Mouse (Mus musculus): ENCODE results near the gene Rtraf. TPM values are rescaled to one million over a fixed set of nuclear protein-coding genes. Genes with fewer than 3 reads are reported as not detected.
A peak's percentile ranks its signal among the peaks of the same experiment; 100 is the strongest.
"Not testable (repeated sequence)": the region's sequence is repeated elsewhere in the genome, so short reads cannot be mapped to it uniquely, and the experiment has no call there.

The Rtraf gene
- total RNA-seq (2021), result 10 to 100 TPM; 84.3 to 88.5 TPM
- long read RNA-seq, experiment 1, transcript Rtraf-201 (8 exons, 1,562 nt), result major isoform, 146 of 252 reads
- long read RNA-seq, experiment 1, partial matches to known transcripts, result 0 of 252 reads
- long read RNA-seq, experiment 1, other reads (novel, unspliced or antisense), result 106 of 252 reads
- long read RNA-seq, experiment 2, transcript Rtraf-201 (8 exons, 1,562 nt), result major isoform, 115 of 218 reads
- long read RNA-seq, experiment 2, partial matches to known transcripts, result 1 of 218 reads
- long read RNA-seq, experiment 2, other reads (novel, unspliced or antisense), result 102 of 218 reads

DNA sequence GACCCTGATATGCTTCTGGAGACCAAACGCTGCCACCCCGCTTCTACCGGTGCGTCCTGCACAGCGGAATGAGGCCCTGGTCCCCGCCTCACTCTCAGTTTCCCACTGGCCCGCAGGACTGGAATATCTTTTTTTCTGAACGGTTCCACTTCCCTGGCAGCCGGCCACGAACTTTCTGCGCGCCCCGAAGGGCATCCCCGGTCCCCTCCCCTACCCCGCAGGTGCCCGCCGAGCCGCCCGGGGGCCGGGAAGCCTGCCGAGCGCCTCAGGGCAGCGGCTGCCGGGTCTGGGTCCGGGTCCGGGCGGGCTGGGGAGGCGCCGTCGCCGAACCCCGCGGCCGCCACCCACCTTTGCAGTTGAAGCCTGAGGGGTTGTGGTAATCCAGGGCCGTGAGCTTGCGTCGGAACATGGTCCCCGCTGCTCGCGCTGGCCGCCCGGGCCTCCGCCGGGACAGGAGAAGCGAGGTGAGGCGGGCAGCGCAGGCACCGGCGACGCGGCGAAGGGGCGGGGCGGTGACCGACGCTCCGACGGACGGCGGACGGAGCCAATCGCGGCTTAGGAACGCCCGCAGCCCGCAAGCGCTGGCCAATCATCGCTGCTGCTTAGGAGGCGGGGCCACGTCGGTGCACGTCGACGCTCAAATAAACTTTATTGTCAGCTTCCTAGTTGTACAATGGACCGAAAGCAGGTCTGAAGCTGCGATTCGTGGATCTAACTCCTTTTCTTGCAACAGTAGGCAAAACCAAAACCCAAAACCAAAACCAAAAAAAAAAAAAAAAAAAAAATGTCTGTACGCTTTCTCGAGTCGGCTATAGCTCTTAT is at the start of gene Rtraf:
Gene Rtraf (minus strand): TSS at position 504 of the 822 bp plus-strand sequence.
- peak; percentile 93 for DNase-seq (ENCODE audit: low spot score)

DNA sequence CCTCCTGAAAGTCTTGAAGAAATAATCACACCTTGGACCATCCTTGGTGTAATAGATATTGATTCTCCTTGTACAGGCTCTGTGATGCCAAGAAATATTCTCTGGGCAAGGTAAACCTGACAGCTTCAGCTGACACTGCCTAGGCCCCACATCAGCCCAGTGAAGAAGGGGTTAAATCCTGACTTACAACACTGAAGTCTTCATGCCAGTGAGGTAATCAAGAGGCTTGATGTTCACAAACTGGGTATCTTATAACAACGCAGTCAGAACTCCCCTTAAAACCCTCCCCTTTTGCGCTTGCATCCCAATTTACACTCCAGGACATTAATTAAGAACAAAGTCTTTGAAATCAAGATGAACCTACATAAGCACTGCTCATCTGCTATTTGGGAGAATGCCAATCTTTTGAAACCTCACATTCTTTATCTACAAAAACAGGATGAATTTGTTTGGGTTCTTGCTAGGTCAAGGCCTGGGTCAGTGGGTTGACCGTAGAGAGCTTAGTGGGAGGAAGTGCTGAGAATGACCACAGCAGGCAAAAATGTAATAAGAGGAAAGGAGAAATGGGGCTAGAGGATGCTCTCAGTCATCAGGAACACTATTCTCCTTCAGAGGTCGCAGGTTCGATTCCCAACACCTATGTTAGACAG is 43.8 kb upstream of the Rtraf start:
- DNase-seq (ENCODE audit: low spot score), result no peak

DNA sequence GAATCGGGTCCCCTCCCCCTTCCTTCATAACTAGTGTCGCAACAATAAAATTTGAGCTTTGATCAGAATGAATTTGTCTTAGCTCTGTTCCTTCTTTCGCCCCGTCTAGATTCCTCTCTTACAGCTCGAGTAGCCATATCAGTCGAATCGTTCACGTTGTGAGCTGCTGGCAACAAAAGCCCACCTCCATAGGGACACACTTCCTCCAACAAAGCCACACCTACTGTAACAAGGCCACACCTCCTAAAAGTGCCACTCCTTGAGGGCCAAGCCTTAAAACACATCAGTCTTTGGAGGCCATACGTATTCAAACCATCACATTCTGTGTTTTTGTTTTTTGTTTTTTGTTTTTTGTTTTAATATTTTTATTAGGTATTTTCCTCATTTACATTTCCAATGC is 41.5 kb upstream of the Rtraf start:
- not testable (repeated sequence) for DNase-seq (ENCODE audit: low spot score)

DNA sequence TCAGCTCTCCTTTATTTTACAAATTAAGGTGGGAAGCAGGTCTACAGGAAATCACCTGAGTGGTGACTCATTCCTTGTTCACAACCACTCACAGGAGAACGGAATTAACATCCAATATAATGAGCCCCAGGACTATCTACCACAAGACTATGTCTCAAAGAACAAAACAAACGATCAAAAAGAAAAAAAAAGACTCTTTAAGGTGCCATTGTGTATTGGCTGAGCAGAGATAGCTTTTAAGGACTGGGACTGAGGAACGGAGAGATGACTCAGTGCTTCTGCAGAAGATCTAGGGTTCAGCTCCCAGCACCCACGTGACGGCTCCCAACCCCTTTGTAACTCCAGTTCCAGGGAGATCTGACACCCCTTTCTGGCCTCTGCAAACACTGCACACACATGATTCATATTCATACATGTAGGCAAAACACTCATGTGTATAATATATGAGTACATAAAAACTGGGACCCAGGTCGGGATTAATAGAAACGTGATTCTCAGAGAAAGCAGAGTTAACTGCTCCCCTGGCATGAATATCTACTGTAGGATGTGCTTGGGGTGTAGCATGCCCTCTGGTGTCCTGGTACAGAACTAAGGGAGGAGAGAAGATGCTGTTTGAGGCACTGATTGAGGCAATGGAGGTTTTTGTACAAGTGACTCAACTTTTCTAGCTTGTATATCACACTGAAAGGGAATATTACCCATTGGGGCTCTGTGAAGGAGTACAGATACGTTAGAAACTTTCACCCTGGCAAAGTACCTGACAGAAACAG is 37.9 kb upstream of the Rtraf start:
- DNase-seq (ENCODE audit: low spot score), result no peak

DNA sequence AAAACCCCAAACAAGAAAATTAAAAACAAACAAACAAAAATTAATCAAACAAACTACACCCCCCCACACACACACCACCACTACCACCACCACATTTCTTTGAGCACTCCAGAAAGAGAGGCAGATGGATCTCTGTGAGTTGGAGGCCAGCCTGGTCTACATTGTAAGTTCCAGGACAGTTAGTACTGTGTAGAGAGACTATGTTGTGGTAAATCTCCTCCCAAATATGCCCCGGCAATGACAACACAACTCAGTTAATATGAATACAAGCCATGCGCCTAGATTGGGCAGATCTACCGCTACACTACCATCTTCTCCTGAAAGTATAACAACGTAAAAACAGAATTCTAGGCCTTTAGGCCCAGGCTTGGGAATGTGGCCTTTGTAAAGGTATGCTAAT is 36.7 kb upstream of the Rtraf start:
- DNase-seq (ENCODE audit: low spot score), result no peak

DNA sequence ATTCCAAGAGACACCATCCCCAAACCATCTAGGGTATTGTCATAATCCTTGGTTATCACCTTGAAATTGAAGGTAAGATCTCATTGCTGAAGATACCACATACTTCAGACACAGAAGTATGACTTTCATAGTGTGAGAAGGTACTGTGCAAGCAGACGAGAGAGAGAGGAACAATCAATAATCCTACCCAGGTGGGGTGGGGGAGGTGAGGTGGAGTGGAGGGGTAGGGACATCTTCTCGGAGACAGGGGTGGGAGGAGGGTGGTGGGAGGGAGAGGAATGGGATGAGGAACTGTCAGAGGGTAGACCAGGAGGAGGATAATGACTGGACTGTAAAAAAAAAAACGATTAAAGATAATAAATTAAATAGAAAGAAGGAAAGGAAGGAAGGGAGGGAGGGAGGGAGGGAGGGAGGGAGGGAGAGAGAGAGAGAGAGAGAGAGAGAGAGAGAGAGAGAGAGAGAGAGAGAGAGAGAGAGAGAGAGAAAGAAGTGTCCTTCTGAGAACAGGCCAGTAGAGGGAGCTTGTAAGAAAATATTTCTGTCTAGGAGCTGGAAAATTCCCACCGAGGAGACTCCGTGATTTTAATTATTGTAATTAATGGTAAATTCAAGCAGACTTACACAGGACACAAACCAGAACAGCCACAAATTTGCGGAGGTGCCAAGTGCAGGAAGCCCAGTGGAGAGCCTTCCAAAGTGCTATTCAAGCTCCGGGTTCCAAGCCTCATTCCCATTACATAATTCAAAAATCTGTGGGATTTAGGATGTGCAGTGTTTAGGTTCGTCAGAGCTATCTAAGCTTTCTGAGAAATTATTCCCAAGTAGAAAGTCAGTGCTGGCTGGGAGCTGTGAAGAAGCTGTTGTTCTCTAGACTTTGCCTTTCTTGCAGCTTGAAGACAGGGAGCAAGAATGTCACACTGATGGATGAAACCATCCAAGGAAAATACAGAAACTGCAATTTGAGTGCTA is 35.5 kb upstream of the Rtraf start:
- no peak for DNase-seq (ENCODE audit: low spot score)

DNA sequence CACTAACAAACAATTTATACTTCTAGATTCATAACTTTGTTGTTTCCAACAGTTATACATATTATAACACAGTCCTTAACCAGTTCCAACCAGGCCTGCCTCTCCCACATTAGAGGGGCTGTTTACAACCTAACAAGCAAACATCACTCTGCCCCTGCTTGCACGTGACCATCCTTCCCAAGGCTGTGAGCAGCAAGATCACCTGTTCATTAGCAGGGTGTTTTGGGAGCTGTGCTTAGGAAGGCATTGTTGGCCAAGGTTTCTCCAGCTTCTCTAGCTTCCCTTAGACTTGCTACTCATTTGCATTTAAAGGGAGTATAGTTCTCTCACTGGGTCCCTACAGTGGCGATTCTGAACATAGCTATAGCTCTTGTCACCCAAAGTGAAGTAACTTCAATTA is 34.7 kb upstream of the Rtraf start:
- no peak for DNase-seq (ENCODE audit: low spot score)

DNA sequence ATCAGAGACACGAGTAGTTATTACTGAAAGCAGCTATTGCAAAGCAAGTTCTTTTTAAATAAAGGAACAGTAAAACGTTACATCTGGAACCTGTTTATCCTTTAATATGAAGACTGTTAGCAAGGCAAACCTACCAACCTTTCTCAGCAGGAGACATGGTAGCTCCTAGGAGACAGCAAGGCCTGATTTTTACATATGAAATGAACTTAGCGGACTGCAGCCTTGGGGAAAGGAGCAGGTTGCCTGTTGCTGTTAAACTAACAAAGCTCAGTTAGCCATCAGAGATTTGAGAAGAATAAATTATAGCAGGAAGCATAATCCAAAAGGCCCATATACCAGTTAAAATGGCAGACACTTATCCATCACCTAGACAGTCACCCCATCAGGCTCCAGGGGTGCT is 29.8 kb upstream of the Rtraf start:
- DNase-seq (ENCODE audit: low spot score), result no peak

DNA sequence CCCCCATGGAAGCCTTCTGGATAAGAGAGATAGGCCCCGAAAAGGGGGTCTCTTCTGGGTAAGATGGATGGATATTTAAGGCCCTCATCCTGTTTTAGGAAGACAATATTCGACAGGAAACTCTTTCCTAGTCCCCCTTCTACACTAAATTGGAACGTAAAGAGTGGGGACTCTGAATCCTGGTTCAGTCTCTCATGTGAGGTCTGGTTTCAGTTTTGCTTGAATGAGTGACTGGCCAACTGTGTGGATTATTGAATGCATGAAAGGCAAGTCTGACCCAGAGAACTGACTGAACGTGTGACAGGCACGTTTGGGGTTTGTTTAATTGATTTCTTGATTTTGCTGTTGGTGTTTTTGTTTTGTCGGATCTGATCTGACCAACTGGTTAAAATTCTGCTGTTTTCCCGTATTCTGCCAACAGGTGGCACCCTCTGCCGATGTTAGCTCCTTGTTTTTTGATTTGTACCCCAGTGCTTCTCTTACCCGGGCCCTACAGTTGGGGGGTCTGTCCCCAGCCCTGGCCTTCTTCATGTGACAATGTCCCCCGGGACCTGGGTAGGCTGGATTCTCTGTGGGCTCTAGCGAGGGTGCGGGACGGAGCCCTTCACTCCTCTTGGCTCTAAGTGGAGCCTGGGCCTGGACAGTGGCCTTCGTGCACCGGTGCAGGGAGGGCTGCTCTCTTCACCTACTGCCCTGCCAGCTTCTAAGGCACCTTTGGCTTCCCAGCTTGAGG is 16.1 kb upstream of the Rtraf start:
- peak; percentile 31 for DNase-seq (ENCODE audit: low spot score)

DNA sequence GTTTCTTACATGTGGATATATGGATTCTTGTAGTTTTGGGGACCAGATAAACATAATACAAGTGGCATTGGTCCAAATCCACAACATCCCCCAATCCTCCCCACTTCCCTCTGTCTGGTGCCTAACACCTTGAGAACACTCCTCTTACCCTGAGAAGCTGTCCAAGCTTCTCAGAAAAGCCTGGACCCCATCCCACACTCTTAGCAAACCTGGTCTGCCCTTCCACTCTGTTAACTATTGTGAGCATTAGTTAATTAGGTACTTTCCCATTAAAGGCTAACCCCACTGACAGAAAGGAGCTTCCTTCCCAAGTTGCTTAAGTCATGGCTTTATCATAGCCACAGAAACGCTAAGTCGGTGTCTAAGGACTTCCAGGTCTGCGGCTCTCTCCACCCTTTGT is 12.7 kb upstream of the Rtraf start:
- DNase-seq (ENCODE audit: low spot score), result no peak

DNA sequence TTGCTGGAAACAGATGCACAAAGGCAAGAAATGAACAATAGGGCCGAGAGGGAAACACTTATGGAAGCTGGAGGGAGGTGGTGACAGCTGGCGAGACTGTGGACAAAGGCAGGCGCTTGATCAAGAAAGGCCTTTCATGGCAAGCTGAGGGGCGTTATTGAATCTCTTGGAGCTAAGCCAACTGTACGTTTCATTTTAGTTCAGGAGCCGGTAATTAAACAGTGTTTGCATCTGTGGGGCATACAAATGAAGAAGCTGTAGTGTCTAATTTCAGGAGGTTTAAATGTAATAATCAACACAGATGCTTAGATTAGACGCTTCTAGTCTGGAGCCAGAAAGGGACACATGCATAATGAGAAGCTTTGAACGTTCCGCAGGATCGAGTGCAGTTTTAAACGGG is 1.9 kb upstream of the Rtraf start:
- no peak for DNase-seq (ENCODE audit: low spot score)

DNA sequence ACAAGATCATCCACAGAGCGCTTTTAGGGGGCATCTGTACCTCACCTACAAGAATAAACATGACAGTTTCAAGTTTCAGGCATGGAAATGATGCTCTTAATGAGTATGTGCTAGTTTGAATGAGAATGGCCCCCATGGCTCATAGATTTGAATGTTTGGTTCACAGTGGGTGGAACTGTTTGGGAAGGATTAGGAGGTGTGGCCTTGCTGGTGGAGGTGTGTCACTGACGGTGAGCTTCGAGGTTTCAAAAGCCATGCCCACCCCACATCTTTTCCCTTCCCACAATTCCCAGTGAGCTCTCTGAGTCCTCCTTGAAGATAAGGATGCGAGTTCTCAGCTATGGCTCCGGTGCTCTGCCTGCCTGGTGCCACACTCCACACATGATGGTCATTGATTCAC is 1.9 kb downstream of the Rtraf start:
- DNase-seq (ENCODE audit: low spot score), result no peak

DNA sequence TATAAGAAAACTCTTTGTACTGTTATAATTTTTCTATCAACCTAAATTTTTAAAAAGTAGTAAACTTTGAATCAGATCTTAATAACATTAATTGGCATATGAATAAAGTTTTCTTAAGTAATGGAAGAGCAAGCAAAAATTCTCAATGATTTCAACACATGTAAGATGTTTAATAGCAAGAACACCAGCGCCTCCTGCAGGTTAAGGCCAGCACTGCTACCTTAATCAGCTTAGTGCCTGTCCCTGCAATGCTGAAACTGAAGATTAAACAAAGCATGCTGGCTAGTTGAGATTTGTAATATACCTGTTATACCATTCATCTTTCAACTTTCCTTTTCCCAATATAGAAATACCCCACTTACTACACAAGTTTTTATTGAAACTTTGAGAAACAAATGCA is 5.7 kb downstream of the Rtraf start:
- peak; percentile 76 for DNase-seq (ENCODE audit: low spot score)

DNA sequence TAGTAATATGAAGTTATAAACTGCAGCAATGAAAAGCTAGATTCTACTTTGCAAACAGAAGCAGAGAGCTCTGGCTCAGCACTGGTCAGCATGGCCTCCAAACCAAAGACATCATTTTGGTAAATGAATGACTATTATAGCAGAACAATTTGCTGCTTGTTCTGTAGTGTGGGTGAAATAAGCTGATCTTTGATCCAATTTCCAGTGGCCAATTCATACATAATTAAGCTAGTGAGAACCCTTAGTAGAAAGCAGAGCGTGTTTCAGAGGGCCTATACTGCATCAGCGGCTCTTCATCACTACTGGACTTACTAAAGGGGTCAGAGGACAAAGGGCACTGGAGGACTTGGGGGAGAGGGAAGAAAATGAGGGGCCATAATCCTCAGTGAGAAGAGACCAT is 10.6 kb downstream of the Rtraf start:
- DNase-seq (ENCODE audit: low spot score), result no peak

DNA sequence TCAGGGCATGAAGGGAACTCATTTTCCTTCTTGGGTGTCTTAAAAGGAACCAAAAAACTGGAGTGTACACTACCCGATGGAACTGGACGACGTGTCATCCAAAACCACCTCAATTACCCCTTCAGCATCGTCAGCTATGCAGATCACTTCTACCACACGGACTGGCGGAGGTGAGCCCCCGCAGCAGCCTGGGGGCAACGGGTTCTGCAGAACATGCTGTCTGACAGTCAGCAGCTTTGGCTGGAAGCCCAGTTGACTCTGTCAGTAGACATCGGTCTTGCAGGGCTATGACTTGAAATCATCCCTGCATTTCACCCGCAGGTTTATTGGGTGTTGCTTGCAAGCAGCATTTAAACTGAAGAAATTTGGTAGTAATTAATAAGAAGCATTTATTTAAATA is 13.7 kb downstream of the Rtraf start:
- DNase-seq (ENCODE audit: low spot score), result no peak

DNA sequence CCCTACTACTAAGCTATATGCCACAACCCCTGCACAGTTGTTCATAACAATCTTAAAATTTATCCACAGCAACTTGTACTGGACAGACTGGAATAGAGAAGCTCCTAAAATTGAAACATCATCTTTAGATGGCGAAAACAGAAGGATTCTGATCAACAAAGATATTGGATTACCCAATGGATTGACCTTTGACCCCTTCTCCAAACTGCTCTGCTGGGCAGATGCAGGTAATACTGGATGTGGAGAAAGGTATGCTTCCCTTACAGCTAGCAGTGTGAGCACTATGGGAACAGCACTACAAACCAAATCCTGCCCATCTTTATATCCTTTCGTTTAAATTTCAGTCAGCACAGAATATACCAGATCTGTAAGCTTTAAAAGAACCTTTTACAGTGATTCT is 15.8 kb downstream of the Rtraf start:
- no peak for DNase-seq (ENCODE audit: low spot score)

DNA sequence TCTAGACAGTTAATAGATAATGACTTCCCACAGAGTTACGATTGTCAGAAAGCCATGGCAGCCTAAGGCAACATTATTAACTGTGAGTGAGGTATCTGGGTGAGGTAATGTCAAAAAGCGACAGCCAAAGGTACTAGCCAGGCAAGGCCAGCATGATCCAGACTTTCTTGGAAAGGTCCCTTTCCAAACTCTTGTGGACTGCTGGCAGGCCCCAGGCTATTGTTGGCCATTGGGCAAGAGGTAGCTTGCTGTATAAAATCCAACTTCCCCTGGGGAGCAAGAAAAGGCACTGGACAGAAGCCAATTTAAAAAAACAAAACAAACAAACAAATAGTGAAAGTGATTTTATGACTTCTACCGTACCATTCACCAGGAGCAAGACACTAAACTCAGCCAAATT is 16.3 kb downstream of the Rtraf start:
- DNase-seq (ENCODE audit: low spot score), result no peak

DNA sequence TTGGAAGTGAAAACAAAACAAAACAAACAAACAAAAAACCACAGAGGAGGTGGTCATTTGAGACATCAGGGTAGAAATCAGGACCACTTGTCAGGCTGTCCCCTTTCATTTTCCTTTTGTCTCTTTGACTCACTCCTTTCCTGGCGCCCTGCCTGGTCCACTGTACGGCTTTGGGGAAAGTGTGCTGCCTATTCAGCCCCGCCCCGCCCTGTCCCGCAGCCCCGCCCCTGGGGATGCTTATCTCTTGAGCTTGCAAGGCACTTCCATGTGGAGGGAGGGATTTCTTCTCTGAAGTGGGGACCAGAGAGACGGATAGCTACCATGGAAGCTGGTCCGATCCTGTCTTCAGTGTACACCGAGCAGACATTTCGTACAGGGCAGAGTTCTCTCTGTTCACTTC is 20.0 kb downstream of the Rtraf start:
- DNase-seq (ENCODE audit: low spot score), result no peak

DNA sequence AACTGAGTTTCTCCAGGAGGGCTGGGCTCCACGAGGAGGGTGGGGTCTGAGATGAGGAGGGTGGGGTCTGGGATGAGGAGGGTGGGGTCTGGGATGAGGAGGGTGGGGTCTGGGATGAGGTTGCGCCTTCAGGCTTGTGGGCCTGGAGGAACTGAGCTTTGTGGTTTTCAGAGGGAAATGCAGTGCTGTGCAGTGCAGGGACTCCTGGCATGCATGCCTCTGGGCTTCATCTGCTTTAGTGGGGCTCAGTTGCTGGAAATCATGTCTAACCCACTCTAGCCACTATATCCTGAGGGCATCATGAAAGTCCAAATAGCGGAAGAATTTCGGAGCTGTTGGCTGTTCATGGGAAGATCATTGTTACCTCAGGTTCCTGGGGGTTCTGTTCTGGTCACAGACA is 20.4 kb downstream of the Rtraf start:
- DNase-seq (ENCODE audit: low spot score), result no peak

All from gastrocnemius, adult 18-20 months (tissue).